Mouse (Mus musculus): Measurements from ENCODE around the gene Blnk. TPM values are rescaled to one million over a fixed set of nuclear protein-coding genes. Genes with fewer than 3 reads are reported as not detected.
A peak's percentile ranks its signal among the peaks of the same experiment; 100 is the strongest.

Blnk gene
- total and polyA plus RNA-seq, 3 experiments: not detected

GRCm38 (mm10) chr19:41003694-41004315 lies 9.5 kb upstream of the Blnk start:
- no peaks in the 10 kb centered on the region for H3K79me2 ChIP-seq (ENCODE audit: control insufficient read depth, insufficient read depth, low read length, poor library complexity)
- H3K4me1 ChIP-seq (ENCODE audit: control insufficient read depth in 1 of 2, insufficient read depth in 2 of 2, low read length in 2 of 2): no peaks in the 10 kb centered on the region
- H3K27me3 ChIP-seq (ENCODE audit: control insufficient read depth in 1 of 2, insufficient read depth in 2 of 2, low read length in 2 of 2): peaks cover 0 to 2% of the 10 kb centered on the region in 2 experiments; a peak in 2 of 4 replicates
- H3K9me3 ChIP-seq (replicated peaks; ENCODE audit: insufficient read depth, low read length): no peaks in the 10 kb centered on the region
- no peak for DNase-seq (ENCODE audit: low read depth, low spot score)
- H3K9ac ChIP-seq (ENCODE audit: control insufficient read depth, low read depth, low read length, poor library complexity, severe bottlenecking): no peak overlapping the region
- H3K4me3 ChIP-seq (ENCODE audit: control insufficient read depth in 1 of 2, insufficient read depth in 1 of 2, low read depth in 2 of 2, low read length in 2 of 2): no peak overlapping the region
- TF ChIP-seq MAFK (IDR thresholded peaks at IDR 0.05; ENCODE audit: borderline replicate concordance, low read depth, low read length): no peak
- TF ChIP-seq CHD1 (IDR thresholded peaks at IDR 0.05; ENCODE audit: low read depth, low read length): no peak
- TF ChIP-seq ELF1 (IDR thresholded peaks at IDR 0.05; ENCODE audit: low read depth, low read length): no peak
- no peak for TF ChIP-seq POLR2AphosphoS5 (IDR thresholded peaks at IDR 0.05; ENCODE audit: borderline replicate concordance, low read depth, low read length)
- no peak for TF ChIP-seq USF2 (IDR thresholded peaks at IDR 0.05; ENCODE audit: borderline replicate concordance in 1 of 2, insufficient read depth in 1 of 2, low read depth in 1 of 2, low read length in 2 of 2)
- TF ChIP-seq E2F4 (IDR thresholded peaks at IDR 0.05; ENCODE audit: borderline replicate concordance, low read depth, low read length): no peak
- no peak for TF ChIP-seq TBP (IDR thresholded peaks at IDR 0.05; ENCODE audit: low read depth, low read length)
- TF ChIP-seq JUND (IDR thresholded peaks at IDR 0.05; ENCODE audit: low read depth, low read length): no peak
- no peak for TF ChIP-seq ZKSCAN1 (IDR thresholded peaks at IDR 0.05; ENCODE audit: low read depth, low read length)
- TF ChIP-seq KAT2A (conservative IDR thresholded peaks at IDR 0.05; ENCODE audit: low read depth, low read length): no peak
- TF ChIP-seq CHD2 (IDR thresholded peaks at IDR 0.05; ENCODE audit: low read length): no peak
- TF ChIP-seq POLR2AphosphoS2 (IDR thresholded peaks at IDR 0.05; ENCODE audit: low read length): no peak
- H3K27ac ChIP-seq (ENCODE audit: control insufficient read depth, low read depth, low read length): no peak overlapping the region
- H3K36me3 ChIP-seq (ENCODE audit: control insufficient read depth in 1 of 2, insufficient read depth in 2 of 2, low read length in 2 of 2): no peaks in the 10 kb centered on the region

GRCm38 (mm10) chr19:40999569-40999968 lies 5.2 kb upstream of the Blnk start:
- Histone ChIP-seq H3K36me3 (ENCODE audit: control insufficient read depth in 1 of 2, insufficient read depth in 2 of 2, low read length in 2 of 2) (no peaks in the 10 kb centered on the region), H3K4me1 (ENCODE audit: control insufficient read depth in 1 of 2, insufficient read depth in 2 of 2, low read length in 2 of 2) (no peaks in the 10 kb centered on the region), H3K79me2 (ENCODE audit: control insufficient read depth, insufficient read depth, low read length, poor library complexity) (no peaks in the 10 kb centered on the region), H3K27ac (ENCODE audit: control insufficient read depth, low read depth, low read length) (no peak overlapping the region), H3K4me3 (ENCODE audit: control insufficient read depth in 1 of 2, insufficient read depth in 1 of 2, low read depth in 2 of 2, low read length in 2 of 2) (no peak overlapping the region), H3K9me3 (replicated peaks; ENCODE audit: insufficient read depth, low read length) (no peaks in the 10 kb centered on the region), H3K27me3 (ENCODE audit: control insufficient read depth in 1 of 2, insufficient read depth in 2 of 2, low read length in 2 of 2) (peaks cover 0 to 2% of the 10 kb centered on the region in 2 experiments; a peak in 2 of 4 replicates), H3K9ac (ENCODE audit: control insufficient read depth, low read depth, low read length, poor library complexity, severe bottlenecking) (no peak overlapping the region)
- DNase-seq (ENCODE audit: low read depth, low spot score): no peak
- TF ChIP-seq MAFK (IDR thresholded peaks at IDR 0.05; ENCODE audit: borderline replicate concordance, low read depth, low read length) (no peak), CTCF (IDR thresholded peaks at IDR 0.05 in 2 of 3, conservative IDR thresholded peaks at IDR 0.05 in 1 of 3; ENCODE audit: control insufficient read depth in 1 of 3, insufficient read depth in 1 of 3, low read depth in 2 of 3, low read length in 3 of 3, poor library complexity in 1 of 3, severe bottlenecking in 1 of 3) (0 out of 6 replicates have a peak, but pooled peaks of 1 of the 3 experiments have one; percentile 15)
